Mouse (Mus musculus) Patski (cell line): ENCODE data around the gene Asic3. TPM values are rescaled to one million over a fixed set of nuclear protein-coding genes. Genes with fewer than 3 reads are reported as not detected.

Experiments used
- ATAC-seq: fragments of 100-300 bp; one replicate; pipeline ENCODE4 v1.8.0; 2021
- CTCF ChIA-PET: fragments of 350-600 bp; sonication (Branson Sonifier 250); formaldehyde crosslinking; loops from one replicate; lab custom pipeline; 2022; ENCODE audit warnings: inconsistent platforms; lab: Charles Lee
- POLR2A ChIA-PET: fragments of 350-600 bp; sonication (Branson Sonifier 250); formaldehyde crosslinking; loops from one replicate; lab custom pipeline; 2022; ENCODE audit warnings: antibody characterized with exemption, inconsistent platforms; lab: Charles Lee
- DNase-seq: peaks from one replicate; pipeline ENCODE4 v3.0.0-alpha.2; 2011; ENCODE audit warnings: low read depth, low spot score
- H3K27me3 ChIP-seq: fragments of 371-371 bp; one replicate; pipeline ENCODE4 v1.5.1; 2021
- CTCF ChIP-seq: fragments of 100-300 bp; IDR thresholded peaks from one replicate; pipeline ENCODE4 v1.5.1; 2021
- in situ Hi-C: fragments of 300-500 bp; cut with MboI; formaldehyde crosslinking; loops from 3 replicates; pipeline ENCODE4 v1.11.1; 2018; ENCODE audit warnings: low pct_unique_long_range_greater_than_20kb, mixed read lengths
- polyA plus RNA-seq: library from polyadenylated mRNA; unstranded; gene quantifications from one replicate; pipeline ENCODE4 v1.2.3, GENCODE M21; 2021

Asic3 gene
- polyA plus RNA-seq, 1 experiment from 2014 or later: 2.6 TPM

DNA sequence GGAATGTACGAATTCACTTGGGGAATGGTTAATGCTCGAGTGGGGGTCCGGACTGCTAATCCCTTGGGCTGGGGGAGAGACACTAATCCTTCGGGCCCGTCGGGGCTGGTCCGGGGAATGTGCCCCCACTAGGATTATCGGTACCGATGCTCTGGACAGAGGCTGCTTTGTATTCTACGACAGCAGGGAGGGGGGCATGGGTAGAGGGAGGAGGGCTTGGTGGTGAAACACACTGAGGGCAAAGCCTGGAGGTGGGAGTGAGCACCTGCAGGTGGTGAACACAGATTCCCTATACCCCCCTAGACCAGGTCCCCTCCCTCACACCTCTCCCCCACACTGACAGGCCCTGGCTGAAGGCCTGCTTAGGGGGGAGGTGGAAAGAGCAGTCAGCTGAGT is 12.8 kb downstream of the Asic3 start:
- ATAC-seq (no peak), DNase-seq (no peak)
- no peak for TF ChIP-seq CTCF
- CTCF ChIA-PET: interaction anchor here (0.8 to 5.2 kb wide), 7 partner anchors 10 to 30 kb away, joined by 3 to 55 read pairs (median 4); partner anchors contain the start of genes Abcb8 and Fastk
- in situ Hi-C loops: loop anchor here (25.0 kb wide), 1 partner anchor 989 kb away; the partner anchor contains the start of gene Kmt2e
- POLR2A ChIA-PET: interaction anchor here (0.7 to 14.1 kb wide), 10 partner anchors 9 to 183 kb away, joined by 3 to 150 read pairs (median 11); partner anchors contain the start of genes Abcb8, Agap3, Asic3 and Fastk
- H3K27me3 ChIP-seq: no peaks in the 10 kb centered on the region

DNA sequence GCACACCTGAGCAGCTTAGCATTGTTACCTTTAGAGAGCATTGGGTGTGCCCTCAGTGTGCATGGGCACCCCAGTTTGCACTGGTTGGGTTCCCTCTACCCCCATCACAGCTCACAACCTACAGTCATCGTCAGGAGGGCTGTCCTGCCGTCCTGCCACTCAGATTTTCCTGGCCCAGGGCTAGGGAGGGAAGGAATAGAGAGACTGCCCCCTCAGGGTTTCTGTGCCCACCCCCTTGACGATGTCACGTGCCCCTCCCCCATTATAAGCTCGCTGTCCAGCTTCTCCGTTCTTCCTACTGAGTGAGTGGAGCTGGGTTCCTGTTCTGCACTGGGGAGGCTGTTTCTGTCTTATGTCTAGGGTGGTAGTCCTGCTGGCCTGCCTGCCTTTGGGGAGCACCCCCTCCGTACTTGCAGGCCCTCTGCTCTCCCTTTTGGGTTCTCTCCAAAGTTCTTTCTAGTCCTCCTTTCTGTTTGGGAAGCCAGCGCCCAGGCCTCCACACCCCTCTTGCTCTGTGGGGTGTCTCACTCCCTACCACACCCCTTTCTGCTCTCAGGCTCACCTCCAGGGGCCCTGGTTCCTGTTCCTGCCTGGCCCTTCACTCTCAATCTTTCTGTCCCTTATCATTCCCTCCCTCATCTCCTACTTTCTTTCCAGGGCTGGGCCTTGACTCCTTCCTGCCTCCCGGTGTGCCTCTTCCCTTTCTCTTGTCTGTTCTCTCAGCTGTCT is 13.5 kb downstream of the Asic3 start:
- TF ChIP-seq CTCF: no peak
- no peaks in the 10 kb centered on the region for H3K27me3 ChIP-seq
- POLR2A ChIA-PET: interaction anchor here (1.1 to 14.1 kb wide), 8 partner anchors 8 to 38 kb away, joined by 4 to 150 read pairs (median 11); partner anchors contain the start of genes Abcb8, Agap3, Fastk and Tmub1
- ATAC-seq (no peak), DNase-seq (no peak)
- CTCF ChIA-PET: interaction anchor here (0.8 to 5.2 kb wide), 5 partner anchors 11 to 31 kb away, joined by 4 to 55 read pairs (median 8); partner anchors contain the start of genes Abcb8 and Fastk
- in situ Hi-C loops: loop anchor here (25.0 kb wide), 1 partner anchor 989 kb away; the partner anchor contains the start of gene Kmt2e

DNA sequence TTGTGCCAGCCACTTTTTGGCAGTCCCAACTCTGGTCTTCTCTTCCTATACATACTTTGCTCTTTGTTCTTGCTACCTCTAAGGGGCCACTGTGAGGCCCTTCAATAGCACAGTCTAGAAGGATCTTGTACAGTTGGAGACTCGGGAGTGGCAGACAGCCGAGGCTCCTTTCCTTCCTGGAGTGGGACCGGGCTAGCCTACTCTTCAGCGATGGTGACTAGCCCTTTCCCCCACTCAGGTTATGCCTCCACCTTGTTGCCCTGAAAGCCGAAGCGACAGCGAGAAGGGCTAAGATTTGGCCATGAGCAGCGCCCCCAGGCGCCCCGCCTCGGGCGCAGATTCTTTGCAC is 14.1 kb downstream of the Asic3 start:
- no peaks in the 10 kb centered on the region for H3K27me3 ChIP-seq
- ChIA-PET POLR2A (interaction anchor here (1.1 to 14.1 kb wide), 5 partner anchors 17 to 38 kb away, joined by 4 to 150 read pairs (median 8); partner anchors contain the start of genes Agap3, Fastk and Tmub1), CTCF (interaction anchor here (0.6 to 5.2 kb wide), 5 partner anchors 16 to 31 kb away, joined by 3 to 55 read pairs (median 4); partner anchors contain the start of genes Abcb8, Fastk and Tmub1)
- no peak for ATAC-seq
- DNase-seq: no peak
- no peak for TF ChIP-seq CTCF
- in situ Hi-C loops: loop anchor here (25.0 kb wide), 1 partner anchor 990 kb away; the partner anchor contains the start of gene Kmt2e

DNA sequence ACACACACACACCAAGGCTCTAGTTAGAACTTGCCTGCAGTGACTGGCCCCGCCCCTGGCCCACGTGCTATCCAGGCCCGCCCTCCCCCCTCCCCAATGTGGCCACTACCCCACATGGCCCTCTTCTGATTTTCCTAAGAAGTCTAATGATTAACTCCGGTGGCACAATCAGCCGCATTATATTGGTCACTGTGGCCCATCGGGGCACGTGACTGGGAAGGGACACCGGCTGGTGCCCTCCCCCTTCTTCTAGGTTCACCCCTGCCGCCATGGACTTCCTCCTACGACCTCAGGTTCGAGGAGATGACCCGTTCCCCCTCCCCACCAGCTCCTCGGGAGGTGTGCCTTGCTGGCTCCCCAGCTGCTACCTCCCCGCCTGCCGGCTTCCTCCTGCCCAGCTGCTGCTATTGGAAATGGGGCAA is 14.8 kb downstream of the Asic3 start:
- ATAC-seq: no peak
- DNase-seq: no peak
- POLR2A ChIA-PET: interaction anchor here (0.8 to 14.1 kb wide), 5 partner anchors 16 to 33 kb away, joined by 3 to 150 read pairs (median 5); partner anchors contain the start of genes Agap3, Fastk and Tmub1
- in situ Hi-C loops: loop anchor here (25.0 kb wide), 1 partner anchor 991 kb away; the partner anchor contains the start of gene Kmt2e
- H3K27me3 ChIP-seq: no peaks in the 10 kb centered on the region
- no peak for TF ChIP-seq CTCF
- CTCF ChIA-PET: interaction anchor here (0.6 to 5.2 kb wide), 5 partner anchors 12 to 33 kb away, joined by 3 to 55 read pairs (median 3); partner anchors contain the start of genes Abcb8 and Tmub1

DNA sequence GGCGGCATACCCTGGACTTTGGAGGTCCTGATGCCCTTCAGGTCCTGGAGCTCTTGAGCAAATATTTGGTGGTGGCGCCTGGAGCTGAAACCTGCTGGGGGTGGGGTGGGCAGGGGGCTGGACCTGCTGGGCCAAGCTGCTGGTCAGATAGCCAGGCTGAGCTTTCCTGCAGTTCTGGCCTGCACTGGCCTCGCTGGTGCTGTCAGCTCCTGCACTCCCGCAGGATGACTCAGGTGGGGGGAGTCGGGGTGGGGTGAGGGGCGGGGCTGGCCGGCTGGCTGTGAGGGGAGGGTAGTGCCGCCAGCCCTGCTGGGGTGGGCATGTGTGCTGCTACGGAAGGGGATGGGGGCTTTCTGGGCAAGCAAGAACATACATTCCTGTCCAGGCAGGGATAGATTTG is 15.4 kb downstream of the Asic3 start:
- ATAC-seq (no peak), DNase-seq (no peak)
- in situ Hi-C loops: loop anchor here (25.0 kb wide), 1 partner anchor 991 kb away; the partner anchor contains the start of gene Kmt2e
- TF ChIP-seq CTCF: no peak
- ChIA-PET CTCF (interaction anchor here (0.9 to 1.4 kb wide), 3 partner anchors 12 to 34 kb away, joined by 3 to 8 read pairs (median 3); partner anchors contain the start of gene Abcb8), POLR2A (interaction anchor here (0.8 to 14.1 kb wide), 4 partner anchors 16 to 34 kb away, joined by 3 to 150 read pairs (median 4); partner anchors contain the start of genes Agap3, Fastk and Tmub1)
- no peaks in the 10 kb centered on the region for H3K27me3 ChIP-seq

DNA sequence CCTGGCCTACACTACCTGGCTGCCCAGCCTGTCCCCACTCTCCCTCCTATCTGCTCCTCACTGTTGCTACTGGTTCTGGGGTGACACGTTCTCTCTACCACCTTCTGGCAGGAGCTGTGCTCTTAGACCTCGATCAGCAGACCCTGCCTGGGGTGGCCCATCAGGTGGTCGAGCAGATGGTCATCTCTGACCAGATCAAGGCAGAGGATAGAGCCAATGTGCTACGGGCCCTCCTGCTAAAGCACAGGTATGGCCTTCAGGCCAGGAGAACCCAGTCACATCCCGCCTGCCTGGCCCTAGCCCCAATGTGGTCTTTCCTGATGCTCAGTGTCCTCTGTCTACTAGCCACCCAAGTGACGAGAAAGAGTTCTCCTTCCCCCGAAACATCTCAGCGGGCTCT is 20.8 kb downstream of the Asic3 start:
- in situ Hi-C loops: loop anchor here (25.0 kb wide), 1 partner anchor 997 kb away; the partner anchor contains the start of gene Kmt2e
- H3K27me3 ChIP-seq: no peaks in the 10 kb centered on the region
- POLR2A ChIA-PET: interaction anchor here (1.2 to 14.1 kb wide), 4 partner anchors 9 to 14 kb away, joined by 3 to 150 read pairs (median 14); partner anchors contain the start of genes Cdk5, Fastk, Slc4a2 and Tmub1
- ATAC-seq (no peak), DNase-seq (no peak)
- TF ChIP-seq CTCF: no peak
- CTCF ChIA-PET: interaction anchor here (1.0 to 2.9 kb wide), 2 partner anchors 9 to 39 kb away, joined by 3 to 10 read pairs; no protein-coding TSS in a partner anchor

DNA sequence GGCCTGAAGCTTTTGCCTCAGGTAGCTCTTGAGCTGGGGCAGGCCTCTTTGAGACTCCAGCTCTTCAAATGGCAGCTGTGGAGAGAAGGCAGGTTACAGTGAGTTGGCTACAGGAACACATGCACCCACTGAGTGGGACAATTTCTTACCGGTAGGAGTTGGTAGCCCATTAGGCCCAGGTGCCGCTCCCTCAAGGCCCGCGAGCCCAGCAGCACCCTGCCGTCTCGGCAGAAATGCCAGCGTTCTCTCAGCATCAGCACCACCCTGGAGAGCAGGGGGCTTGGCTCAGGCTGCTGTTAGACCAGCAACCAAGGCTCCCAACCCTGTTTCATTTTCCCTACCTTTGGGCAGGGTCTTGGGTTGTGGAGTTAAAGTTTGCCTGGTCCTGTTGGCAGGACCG is 28.0 kb downstream of the Asic3 start:
- CTCF ChIA-PET: interaction anchor here (2.1 to 3.6 kb wide), 3 partner anchors 9 to 47 kb away, joined by 5 to 14 read pairs (median 10); no protein-coding TSS in a partner anchor

DNA sequence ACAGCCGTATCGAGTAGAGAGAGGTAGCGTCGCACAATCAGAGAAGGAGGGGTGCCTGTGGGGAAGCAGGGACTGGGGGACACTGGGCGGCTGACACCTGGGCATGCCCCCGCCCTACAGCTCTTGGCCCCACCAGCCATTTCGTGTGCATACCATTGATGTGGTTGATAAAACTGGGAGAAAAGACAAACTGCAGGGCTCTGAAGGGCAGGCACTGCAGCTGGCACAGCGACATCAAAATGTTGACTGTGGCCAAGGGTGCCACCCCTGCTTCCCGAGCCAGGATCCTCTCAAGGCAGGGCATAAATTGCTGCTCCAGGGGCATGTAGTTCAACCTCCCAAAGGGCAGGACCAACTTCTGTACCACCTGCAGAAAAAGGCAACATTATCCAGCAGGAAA is 28.8 kb downstream of the Asic3 start:
- ChIA-PET CTCF (interaction anchor here (0.8 to 3.6 kb wide), 5 partner anchors 9 to 48 kb away, joined by 3 to 14 read pairs (median 5); no protein-coding TSS in a partner anchor), POLR2A (interaction anchor here (0.6 to 8.8 kb wide), 3 partner anchors 12 to 32 kb away, joined by 3 to 150 read pairs (median 3); partner anchors contain the start of genes Cdk5 and Slc4a2)
- no peaks in the 10 kb centered on the region for H3K27me3 ChIP-seq
- ATAC-seq (no peak), DNase-seq (no peak)
- in situ Hi-C loops: loop anchor here (25.0 kb wide), 1 partner anchor 1005 kb away; the partner anchor contains the start of gene Kmt2e
- TF ChIP-seq CTCF: no peak

More for the DNA sequence above, 28.0 kb downstream of the Asic3 start:
- H3K27me3 ChIP-seq: no peaks in the 10 kb centered on the region
- in situ Hi-C loops: loop anchor here (25.0 kb wide), 1 partner anchor 1004 kb away; the partner anchor contains the start of gene Kmt2e
- POLR2A ChIA-PET: interaction anchor here (8.8 kb wide), 1 partner anchor 11 kb away, joined by 150 read pairs; the partner anchor contains the start of genes Cdk5 and Slc4a2
- ATAC-seq (no peak), DNase-seq (no peak)
- no peak for TF ChIP-seq CTCF

DNA sequence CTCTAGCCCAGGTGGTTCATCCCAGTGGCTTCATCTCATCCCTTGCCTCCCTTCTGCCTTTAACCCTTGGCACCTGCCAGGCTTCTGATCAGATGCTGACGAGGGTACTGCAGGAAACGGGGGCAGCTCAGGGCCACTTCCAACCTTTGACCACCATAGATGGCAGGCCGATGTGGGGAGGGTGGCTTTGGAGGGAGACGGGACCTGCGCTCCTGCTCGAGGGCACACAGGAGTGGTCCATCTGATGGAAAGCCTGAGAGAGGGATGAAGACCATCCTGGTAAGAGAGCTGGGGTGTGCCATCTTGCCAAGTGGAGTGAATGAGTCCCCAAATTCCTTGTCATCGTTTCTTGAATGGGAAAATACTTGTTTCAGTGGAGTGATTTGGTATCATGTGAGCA is 30.0 kb downstream of the Asic3 start:
- ChIA-PET POLR2A (interaction anchor here (1.0 to 8.8 kb wide), 4 partner anchors 13 to 39 kb away, joined by 3 to 150 read pairs (median 6); partner anchors contain the start of genes Cdk5 and Slc4a2), CTCF (interaction anchor here (1.2 to 3.6 kb wide), 7 partner anchors 10 to 49 kb away, joined by 3 to 14 read pairs (median 6); no protein-coding TSS in a partner anchor)
- TF ChIP-seq CTCF: no peak
- DNase-seq: no peak
- no peaks in the 10 kb centered on the region for H3K27me3 ChIP-seq
- ATAC-seq: no peak
- in situ Hi-C loops: loop anchor here (25.0 kb wide), 1 partner anchor 1006 kb away; the partner anchor contains the start of gene Kmt2e
